Mouse (Mus musculus) heart, postnatal 0 days (tissue): ENCODE measurements at regions not wholly inside any gene's neighbourhood (a gene's known extent, or its start where the extent isn't known, plus 50 kb on each side); places are given as distances from the start of the nearest gene placed in this dataset.

Experiments
- CTCF ChIP-seq: IDR thresholded peaks from 2 replicates; pipeline ENCODE4 v1.5.1; 2016; ENCODE audit warnings: antibody characterized with exemption, control low read depth, low read depth
- EP300 ChIP-seq: IDR thresholded peaks from 2 replicates; pipeline ENCODE4 v1.6.1; 2016; ENCODE audit warnings: antibody characterized with exemption, low read depth

DNA sequence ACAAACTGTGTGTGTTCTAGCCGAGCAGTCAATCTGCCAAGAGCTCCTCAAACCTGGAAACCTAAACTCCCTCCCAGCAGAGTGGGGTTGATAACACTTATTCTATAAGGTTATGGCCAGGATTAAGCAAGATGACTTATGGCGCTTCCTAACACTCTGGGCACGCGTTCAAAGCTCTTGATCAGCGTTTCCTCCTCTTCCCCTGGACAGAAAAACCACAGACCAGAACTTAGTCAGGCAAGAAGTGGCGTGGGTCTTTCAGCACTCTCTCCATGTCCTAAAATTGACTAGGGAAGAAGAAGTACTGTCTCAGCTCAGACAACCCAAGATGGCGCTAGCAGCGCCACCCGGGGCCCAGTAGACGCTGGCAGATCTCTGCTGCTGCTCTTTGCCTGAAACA, 52.7 kb upstream of the Eps8l3 start:
- TF ChIP-seq CTCF (no peak), EP300 (no peak)
